Mouse (Mus musculus) heart, postnatal 0 days (tissue): ENCODE measurements around the gene Akap2. TPM values are rescaled to one million over a fixed set of nuclear protein-coding genes. Genes with fewer than 3 reads are reported as not detected.

Source experiments
- ATAC-seq: fragments of 200-750 bp; cut with Nextera tagmentation; 2 replicates; pipeline ENCODE4 v1.8.0; 2017; ENCODE audit warnings: low read depth, moderate number of reproducible peaks, moderate library complexity; ENCODE audit not compliant: insufficient read depth
- DNase-seq: peaks from one replicate; pipeline ENCODE4 v3.0.0-alpha.2; 2016; ENCODE audit warnings: low spot score
- H3K27ac ChIP-seq: fragments of 300-500 bp; sonication (generic); 2 replicates; pipeline ENCODE4 v1.5.1; 2014; ENCODE audit warnings: low read depth, mild to moderate bottlenecking
- H3K27me3 ChIP-seq: fragments of 300-500 bp; sonication (generic); 2 replicates; pipeline ENCODE4 v1.6.1; 2014; ENCODE audit warnings: low read length, mixed read lengths; ENCODE audit not compliant: control insufficient read depth, insufficient read depth
- H3K36me3 ChIP-seq: fragments of 300-500 bp; sonication (generic); replicated peaks from 2 replicates; pipeline ENCODE4 v1.6.1; 2014; ENCODE audit warnings: low read length, mixed read lengths; ENCODE audit not compliant: control insufficient read depth, insufficient read depth
- H3K4me1 ChIP-seq: fragments of 300-500 bp; sonication (generic); 2 replicates; pipeline ENCODE4 v1.6.1; 2014; ENCODE audit warnings: antibody characterized with exemption; ENCODE audit not compliant: control insufficient read depth, insufficient read depth
- H3K4me2 ChIP-seq: fragments of 300-500 bp; sonication (generic); 2 replicates; pipeline ENCODE4 v1.6.1; 2014; ENCODE audit warnings: low read depth, mild to moderate bottlenecking, low read length, moderate library complexity
- H3K4me3 ChIP-seq: fragments of 300-500 bp; sonication (generic); 2 replicates; pipeline ENCODE4 v1.5.1; 2014; ENCODE audit warnings: low read depth, low read length
- H3K9ac ChIP-seq: fragments of 300-500 bp; sonication (generic); replicated peaks from 2 replicates; pipeline ENCODE4 v1.6.1; 2014; ENCODE audit warnings: low read depth, low read length, mixed read lengths
- H3K9me3 ChIP-seq: fragments of 300-500 bp; sonication (generic); replicated peaks from 2 replicates; pipeline ENCODE4 v1.6.1; 2016; ENCODE audit warnings: low read length; ENCODE audit not compliant: control insufficient read depth
- CTCF ChIP-seq: IDR thresholded peaks from 2 replicates; pipeline ENCODE4 v1.5.1; 2016; ENCODE audit warnings: antibody characterized with exemption, control low read depth, low read depth
- EP300 ChIP-seq: IDR thresholded peaks from 2 replicates; pipeline ENCODE4 v1.6.1; 2016; ENCODE audit warnings: antibody characterized with exemption, low read depth
- WGBS: fragments of 180-500 bp; shearing (Covaris S2); extraction: QIAGEN DNeasy Blood & Tissue Kit; methylation state at CpG from one replicate; pipeline ENCODE4 v1.1.7; 2014; 5-methylcytosine and 5-hydroxymethylcytosine counted together
- polyA plus RNA-seq: library from polyadenylated mRNA; unstranded; fragments of >200 nt; fragmentation: Nextera tagmentation; extraction: Ambion mirVana; gene quantifications from 2 replicates; pipeline ENCODE4 v1.2.1, GENCODE M21; 2015
- total RNA-seq: library from RNA; depleted of rRNA; stranded (reverse); fragments of >200 nt; gene quantifications from 2 replicates; pipeline ENCODE4 v1.2.3, GENCODE M21; 2014; ENCODE audit warnings: low replicate concordance

Gene Akap2
- total and polyA plus RNA-seq, 2 experiments from 2014 or later = 37.7 to 64.1 TPM

DNA sequence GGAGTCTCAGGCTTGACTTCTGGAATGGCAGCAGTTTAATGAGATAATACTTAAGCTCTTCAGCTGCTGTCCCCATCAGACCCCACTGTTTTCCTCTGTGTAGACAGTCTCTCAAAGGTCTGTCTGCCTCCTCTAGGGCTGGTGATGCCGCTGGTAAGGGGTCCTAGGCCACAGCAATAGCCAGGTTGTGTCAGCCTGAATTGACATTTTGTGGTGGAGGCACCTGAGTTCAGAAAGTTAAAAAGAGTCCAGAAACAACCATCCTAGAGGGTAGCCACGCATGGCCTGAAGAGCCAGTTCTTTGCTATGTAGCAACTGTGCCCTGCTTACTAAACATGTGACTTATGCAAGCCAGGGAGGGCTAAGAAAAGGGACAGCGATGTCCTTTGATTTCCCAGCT lies 130.2 kb downstream of the Akap2 start:
- no peak for TF ChIP-seq CTCF
- H3K27me3 ChIP-seq = no peaks in the 10 kb centered on the region
- peak overlapping the region; percentile 81; the same call in 1 of the 2 replicates for H3K9ac ChIP-seq
- H3K4me1 ChIP-seq = peaks cover 39% of the 10 kb centered on the region
- peak overlapping the region; percentile 64 for H3K4me3 ChIP-seq
- 62% methylated on average over 3 of the region's 3 CpGs for WGBS
- H3K27ac ChIP-seq = peak overlapping the region; percentile 96
- H3K4me2 ChIP-seq = peak overlapping the region; percentile 71
- ATAC-seq (no peak), DNase-seq (no peak)
- H3K9me3 ChIP-seq = no peaks in the 10 kb centered on the region
- H3K36me3 ChIP-seq = peaks cover 20% of the 10 kb centered on the region

DNA sequence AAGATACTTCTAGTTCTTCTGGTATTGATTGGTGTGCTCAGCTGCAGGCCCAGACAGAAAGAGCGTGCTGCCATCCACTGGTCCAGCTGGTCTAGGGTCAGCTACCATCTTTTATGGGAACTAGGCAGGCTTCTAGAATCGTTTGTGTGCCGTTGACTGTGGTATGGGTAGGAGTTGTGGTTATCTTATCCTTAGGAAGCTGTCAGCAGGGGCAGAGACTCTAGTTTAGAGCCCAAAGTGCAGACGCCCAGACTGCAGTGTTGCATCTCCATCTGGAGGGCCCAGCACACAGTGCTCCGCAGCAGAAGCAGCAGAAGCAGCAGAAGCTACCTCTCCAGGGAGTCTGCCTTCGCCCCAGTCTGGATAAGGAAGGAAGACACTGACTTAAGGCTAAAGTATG lies 132.0 kb downstream of the Akap2 start:
- Histone ChIP-seq H3K27me3 (no peaks in the 10 kb centered on the region), H3K4me3 (no peak overlapping the region), H3K9me3 (no peaks in the 10 kb centered on the region), H3K36me3 (peaks cover 32% of the 10 kb centered on the region), H3K9ac (no peak overlapping the region), H3K4me2 (no peak overlapping the region), H3K27ac (no peak overlapping the region), H3K4me1 (peaks cover 27% of the 10 kb centered on the region)
- TF ChIP-seq EP300 = no peak
- 0 out of 2 replicates have a peak, but pooled peaks have one; percentile 5 for TF ChIP-seq CTCF
- 41% methylated on average over 6 of the region's 6 CpGs for WGBS
- DNase-seq (no peak), ATAC-seq (no peak)

DNA sequence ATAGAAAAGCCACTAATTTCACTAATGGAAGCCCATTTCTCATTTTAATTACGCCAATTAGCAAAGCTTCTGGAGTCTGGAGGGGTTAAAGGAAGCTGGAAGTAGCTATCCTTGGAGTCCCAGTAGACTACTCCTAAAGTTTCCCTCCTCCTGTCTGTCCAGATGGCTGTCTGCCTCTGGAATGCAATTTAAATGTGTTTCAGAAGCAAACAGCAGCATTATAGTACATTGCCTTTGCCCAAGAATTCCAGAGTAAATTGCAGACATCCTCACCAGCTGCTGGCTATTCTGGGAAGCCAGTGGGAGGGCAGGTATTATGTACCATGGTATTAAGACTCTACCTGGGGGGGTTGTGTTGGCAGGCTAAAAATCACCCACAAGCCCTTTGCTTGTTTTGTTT lies 134.3 kb downstream of the Akap2 start:
- H3K36me3 ChIP-seq = peaks cover 55% of the 10 kb centered on the region
- 85% methylated on average over 1 of the region's 1 CpGs for WGBS
- TF ChIP-seq EP300 = no peak
- TF ChIP-seq CTCF = no peak

DNA sequence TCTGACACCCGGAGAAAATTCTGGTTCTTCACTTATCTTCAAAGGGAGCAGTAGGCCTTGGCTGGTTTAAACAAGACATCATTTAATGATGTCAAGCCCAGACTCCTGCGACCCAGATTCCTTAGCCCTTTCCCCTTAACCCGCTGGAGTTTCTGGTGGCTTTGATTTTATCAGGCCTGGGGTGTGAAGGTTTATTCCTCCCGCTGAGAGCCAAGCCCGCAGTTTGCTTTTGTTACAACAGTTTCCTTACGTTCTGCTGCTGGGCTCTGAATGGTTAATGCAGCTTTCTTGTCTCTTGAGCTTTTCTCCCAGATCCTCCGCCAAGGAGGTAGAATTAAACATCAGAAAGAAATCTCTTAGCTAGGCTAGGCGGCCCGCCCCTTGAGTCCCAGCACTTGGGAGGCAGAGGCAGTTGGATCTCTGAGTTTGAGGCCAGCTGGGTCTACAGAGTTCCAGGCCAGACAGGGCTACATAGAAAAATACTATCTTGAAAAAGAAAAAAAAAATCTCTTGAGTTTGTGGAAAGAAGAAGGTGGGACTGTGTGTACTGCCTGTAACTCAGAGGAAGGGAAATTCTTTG lies 135.1 kb downstream of the Akap2 start:
- no peaks in the 10 kb centered on the region for H3K27me3 ChIP-seq
- no peak overlapping the region for H3K4me2 ChIP-seq

More for the DNA sequence above, 134.3 kb downstream of the Akap2 start:
- no peak overlapping the region for H3K9ac ChIP-seq
- no peak for DNase-seq
- H3K27ac ChIP-seq = no peak overlapping the region
- no peaks in the 10 kb centered on the region for H3K27me3 ChIP-seq
- no peak overlapping the region for H3K4me2 ChIP-seq
- peaks cover 25% of the 10 kb centered on the region for H3K4me1 ChIP-seq
- ATAC-seq = no peak
- H3K9me3 ChIP-seq = no peaks in the 10 kb centered on the region
- H3K4me3 ChIP-seq = no peak overlapping the region

DNA sequence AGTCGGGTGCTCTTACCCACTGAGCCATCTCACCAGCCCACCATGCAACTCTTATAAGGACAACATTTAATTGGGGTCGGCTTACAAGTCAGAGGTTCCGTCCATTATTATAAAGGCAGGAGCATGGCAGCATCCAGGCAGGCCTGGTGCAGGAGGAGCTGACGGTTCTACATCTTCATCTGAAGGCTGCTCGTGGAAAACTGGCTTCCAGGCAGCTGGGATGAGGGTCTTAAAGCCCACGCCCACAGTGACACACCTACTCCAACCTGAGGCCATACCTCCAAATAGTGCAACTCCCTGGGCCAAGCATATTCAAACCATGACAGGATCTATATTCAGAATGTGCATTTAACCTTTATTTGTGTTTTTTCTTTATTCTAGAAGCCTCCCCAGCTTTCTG lies 136.7 kb downstream of the Akap2 start:
- Histone ChIP-seq H3K9ac (no peak overlapping the region), H3K27me3 (no peaks in the 10 kb centered on the region), H3K4me3 (no peak overlapping the region), H3K9me3 (no peaks in the 10 kb centered on the region), H3K4me2 (no peak overlapping the region), H3K27ac (no peak overlapping the region), H3K36me3 (peaks cover 68% of the 10 kb centered on the region), H3K4me1 (peaks cover 9% of the 10 kb centered on the region)
- TF ChIP-seq EP300 = no peak
- TF ChIP-seq CTCF = no peak
- ATAC-seq = no peak
- WGBS = 78% methylated on average over 6 of the region's 6 CpGs
- no peak for DNase-seq

More for the DNA sequence above, 135.1 kb downstream of the Akap2 start:
- peaks cover 22% of the 10 kb centered on the region for H3K4me1 ChIP-seq
- H3K4me3 ChIP-seq = no peak overlapping the region
- no peak overlapping the region for H3K9ac ChIP-seq
- DNase-seq = no peak
- TF ChIP-seq CTCF (no peak), EP300 (no peak)
- H3K36me3 ChIP-seq = peaks cover 63% of the 10 kb centered on the region
- 49% methylated on average over 9 of the region's 9 CpGs for WGBS
- H3K27ac ChIP-seq = no peak overlapping the region
- no peak for ATAC-seq
- H3K9me3 ChIP-seq = no peaks in the 10 kb centered on the region

DNA sequence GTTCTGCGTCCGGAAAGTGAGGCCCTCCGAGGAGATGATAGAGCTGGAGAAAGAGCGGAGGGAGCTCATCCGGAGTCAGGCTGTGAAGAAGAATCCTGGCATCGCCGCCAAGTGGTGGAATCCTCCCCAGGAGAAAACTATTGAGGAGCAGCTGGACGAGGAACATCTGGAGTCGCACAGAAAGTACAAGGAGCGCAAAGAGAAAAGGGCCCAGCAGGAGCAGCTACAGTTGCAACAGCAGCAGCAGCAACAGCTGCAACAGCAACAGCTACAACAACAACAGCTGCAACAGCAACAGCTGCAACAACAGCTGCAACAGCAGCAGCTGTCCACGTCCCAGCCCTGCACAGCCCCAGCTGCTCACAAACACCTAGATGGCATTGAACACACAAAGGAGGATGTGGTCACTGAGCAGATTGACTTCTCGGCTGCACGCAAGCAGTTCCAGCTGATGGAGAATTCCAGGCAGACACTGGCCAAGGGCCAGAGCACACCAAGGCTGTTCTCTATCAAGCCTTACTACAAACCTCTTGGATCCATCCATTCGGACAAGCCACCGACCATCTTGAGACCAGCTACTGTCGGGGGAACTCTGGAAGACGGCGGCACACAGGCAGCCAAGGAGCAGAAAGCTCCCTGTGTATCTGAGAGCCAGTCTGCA lies 138.0 kb downstream of the Akap2 start:
- no peak overlapping the region for H3K4me3 ChIP-seq
- no peak overlapping the region for H3K27ac ChIP-seq
- no peak overlapping the region for H3K9ac ChIP-seq
- no peak for ATAC-seq
- H3K4me1 ChIP-seq = peaks cover 15% of the 10 kb centered on the region
- TF ChIP-seq CTCF (no peak), EP300 (no peak)
- DNase-seq = no peak
- H3K27me3 ChIP-seq = no peaks in the 10 kb centered on the region
- H3K4me2 ChIP-seq = no peak overlapping the region
- peaks cover 64% of the 10 kb centered on the region for H3K36me3 ChIP-seq
- H3K9me3 ChIP-seq = no peaks in the 10 kb centered on the region
- 70% methylated on average over 18 of the region's 18 CpGs for WGBS
